Mouse (Mus musculus) liver, embryonic 12.5 days (tissue): Measurements from ENCODE around the gene Gm5926. TPM values are rescaled to one million over a fixed set of nuclear protein-coding genes. Genes with fewer than 3 reads are reported as not detected.
"Not testable (repeated sequence)": the region's sequence is repeated elsewhere in the genome, so short reads cannot be mapped to it uniquely, and the experiment has no call there.

Source experiments
- ATAC-seq: fragments of 200-750 bp; cut with Nextera tagmentation; 2 replicates; pipeline ENCODE4 v1.8.0; 2017; ENCODE audit warnings: moderate number of reproducible peaks, mild to moderate bottlenecking, moderate library complexity
- H3K27ac ChIP-seq: fragments of 300-500 bp; sonication (generic); 2 replicates; pipeline ENCODE4 v1.5.1; 2016; ENCODE audit warnings: mild to moderate bottlenecking
- H3K27me3 ChIP-seq: fragments of 300-500 bp; sonication (generic); replicated peaks from 2 replicates; pipeline ENCODE4 v1.6.1; 2016; ENCODE audit warnings: mild to moderate bottlenecking, moderate library complexity
- H3K36me3 ChIP-seq: fragments of 300-500 bp; sonication (generic); 2 replicates; pipeline ENCODE4 v1.6.1; 2016; ENCODE audit warnings: mild to moderate bottlenecking, moderate library complexity
- H3K4me1 ChIP-seq: fragments of 300-500 bp; sonication (generic); 2 replicates; pipeline ENCODE4 v1.6.1; 2016
- H3K4me2 ChIP-seq: fragments of 300-500 bp; sonication (generic); 2 replicates; pipeline ENCODE4 v1.6.1; 2016; ENCODE audit warnings: mild to moderate bottlenecking, moderate library complexity
- H3K4me3 ChIP-seq: fragments of 300-500 bp; sonication (generic); 2 replicates; pipeline ENCODE4 v1.5.1; 2016; ENCODE audit warnings: mild to moderate bottlenecking, moderate library complexity
- H3K9ac ChIP-seq: fragments of 300-500 bp; sonication (generic); 2 replicates; pipeline ENCODE4 v1.6.1; 2016; ENCODE audit warnings: mild to moderate bottlenecking, moderate library complexity
- H3K9me3 ChIP-seq: fragments of 300-500 bp; sonication (generic); replicated peaks from 2 replicates; pipeline ENCODE4 v1.6.1; 2016; ENCODE audit warnings: mild to moderate bottlenecking, moderate library complexity
- WGBS: fragments of 180-500 bp; shearing (Covaris S2); methylation state at CpG from one replicate; pipeline ENCODE4 v1.1.7; 2016; ENCODE audit not compliant: insufficient replicate concordance; 5-methylcytosine and 5-hydroxymethylcytosine counted together
- polyA plus RNA-seq: library from polyadenylated mRNA; unstranded; fragments of >200 nt; fragmentation: Nextera tagmentation; extraction: Ambion mirVana; gene quantifications from 2 replicates; pipeline ENCODE4 v1.2.1, GENCODE M21; 2016

The Gm5926 gene
- not detected in 2 replicates for polyA plus RNA-seq

DNA sequence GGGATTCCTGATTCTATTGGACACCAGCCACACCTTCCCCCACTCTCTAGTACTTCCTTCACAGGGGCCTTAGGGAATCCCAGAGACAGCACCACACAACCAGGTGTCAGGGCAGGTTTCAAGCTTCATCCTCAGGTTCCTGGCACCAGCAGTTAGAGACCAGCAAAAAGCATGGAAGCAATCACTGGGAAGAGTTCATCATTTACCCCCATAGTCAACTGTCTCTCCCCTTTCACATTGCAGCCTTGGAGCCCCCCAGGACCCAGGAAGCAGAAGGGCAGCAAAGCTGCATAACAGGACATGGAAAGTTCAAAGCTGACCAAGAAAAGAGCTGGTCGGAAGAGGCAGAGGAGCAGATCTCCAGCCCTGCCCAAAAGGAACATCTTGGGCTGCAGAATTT is at the start of gene Gm5926:
Gene Gm5926, plus strand, starts transcription at position 301 of the 400 bp plus-strand sequence.
- not testable (repeated sequence) for H3K9ac ChIP-seq, H3K27ac ChIP-seq, ATAC-seq, H3K27me3 ChIP-seq, H3K9me3 ChIP-seq, H3K4me2 ChIP-seq, H3K4me3 ChIP-seq, H3K36me3 ChIP-seq, H3K4me1 ChIP-seq
- no CpG with 5 or more reads among the region's 1 CpGs for WGBS

GRCm38 (mm10) chrX:32601008-32601407 is 49.5 kb upstream of the Gm5926 start:
- not testable (repeated sequence) for ATAC-seq, H3K4me3 ChIP-seq
- WGBS = 67% methylated on average over 1 of the region's 2 CpGs

GRCm38 (mm10) chrX:32601425-32601824 is 49.1 kb upstream of the Gm5926 start:
- H3K27ac ChIP-seq, H3K36me3 ChIP-seq, H3K4me1 ChIP-seq, H3K4me3 ChIP-seq, H3K9me3 ChIP-seq, H3K9ac ChIP-seq, H3K4me2 ChIP-seq, H3K27me3 ChIP-seq, ATAC-seq: not testable (repeated sequence)
- WGBS = 59% methylated on average over 3 of the region's 3 CpGs

More at GRCm38 (mm10) chrX:32601008-32601407, 49.5 kb upstream of the Gm5926 start:
- not testable (repeated sequence) for H3K36me3 ChIP-seq, H3K27ac ChIP-seq, H3K27me3 ChIP-seq, H3K9me3 ChIP-seq, H3K9ac ChIP-seq, H3K4me2 ChIP-seq, H3K4me1 ChIP-seq

Other genes starting within 250 kb of the Gm5926 start
- not detected in 2 replicates for gene Btbd35f1, start 90.7 kb upstream of the Gm5926 start, polyA plus RNA-seq
- gene Btbd35f21, start 75.4 kb downstream of the Gm5926 start, polyA plus RNA-seq = not detected in 2 replicates
- not detected in 2 replicates for gene Btbd35f30, start 243.9 kb downstream of the Gm5926 start, polyA plus RNA-seq